Mouse (Mus musculus) kidney, embryonic 15.5 days (tissue): ENCODE measurements around the gene Acod1. TPM values are rescaled to one million over a fixed set of nuclear protein-coding genes. Genes with fewer than 3 reads are reported as not detected.

Source experiments
- ATAC-seq: fragments of 200-750 bp; cut with Nextera tagmentation; replicated peaks from 2 replicates; pipeline ENCODE4 v1.8.0; 2017; ENCODE audit warnings: moderate TSS enrichment; ENCODE audit not compliant: low FRiP score
- H3K27ac ChIP-seq: fragments of 300-500 bp; sonication (generic); 2 replicates; pipeline ENCODE4 v1.5.1; 2015; ENCODE audit warnings: mild to moderate bottlenecking, inconsistent platforms
- H3K27me3 ChIP-seq: fragments of 300-500 bp; sonication (generic); 2 replicates; pipeline ENCODE4 v1.6.1; 2015; ENCODE audit warnings: inconsistent platforms
- H3K36me3 ChIP-seq: fragments of 300-500 bp; sonication (generic); 2 replicates; pipeline ENCODE4 v1.6.1; 2015; ENCODE audit warnings: inconsistent platforms
- H3K4me1 ChIP-seq: fragments of 300-500 bp; sonication (generic); 2 replicates; pipeline ENCODE4 v1.6.1; 2015; ENCODE audit warnings: inconsistent platforms
- H3K4me2 ChIP-seq: fragments of 300-500 bp; sonication (generic); 2 replicates; pipeline ENCODE4 v1.6.1; 2015; ENCODE audit warnings: moderate library complexity, mild to moderate bottlenecking, inconsistent platforms
- H3K4me3 ChIP-seq: fragments of 300-500 bp; sonication (generic); replicated peaks from 2 replicates; pipeline ENCODE4 v1.5.1; 2015; ENCODE audit warnings: mild to moderate bottlenecking, inconsistent platforms
- H3K9ac ChIP-seq: fragments of 300-500 bp; sonication (generic); 2 replicates; pipeline ENCODE4 v1.6.1; 2015; ENCODE audit warnings: mild to moderate bottlenecking, inconsistent platforms
- H3K9me3 ChIP-seq: fragments of 300-500 bp; sonication (generic); replicated peaks from 2 replicates; pipeline ENCODE4 v1.6.1; 2016; ENCODE audit warnings: inconsistent platforms
- WGBS: fragments of 180-500 bp; shearing (Covaris S2); methylation state at CpG from one replicate; pipeline ENCODE4 v1.1.7; 2015; ENCODE audit warnings: mixed read lengths; 5-methylcytosine and 5-hydroxymethylcytosine counted together
- polyA plus RNA-seq: library from polyadenylated mRNA; unstranded; fragments of >200 nt; fragmentation: Nextera tagmentation; extraction: Ambion mirVana; gene quantifications from 2 replicates; pipeline ENCODE4 v1.2.1, GENCODE M21; 2015

The Acod1 gene
- polyA plus RNA-seq, 1 experiment from 2014 or later, result not detected

GRCm38 (mm10) chr14:103077272-103078005 is 30.7 kb downstream of the Acod1 start:
- Histone ChIP-seq H3K4me2 (no peak overlapping the region), H3K9ac (no peak overlapping the region), H3K27me3 (no peaks in the 10 kb centered on the region), H3K36me3 (peaks cover 75% of the 10 kb centered on the region), H3K27ac (no peak overlapping the region), H3K9me3 (no peaks in the 10 kb centered on the region), H3K4me1 (no peaks in the 10 kb centered on the region), H3K4me3 (no peak overlapping the region)
- 93% methylated on average over 9 of the region's 9 CpGs for WGBS
- ATAC-seq, result no peak

GRCm38 (mm10) chr14:103078006-103078912 is 31.5 kb downstream of the Acod1 start:
- H3K27ac ChIP-seq, result no peak overlapping the region
- no peak for ATAC-seq
- H3K36me3 ChIP-seq, result peaks cover 73% of the 10 kb centered on the region
- no peaks in the 10 kb centered on the region for H3K4me1 ChIP-seq
- no peak overlapping the region for H3K9ac ChIP-seq
- H3K4me2 ChIP-seq, result no peak overlapping the region
- H3K9me3 ChIP-seq, result no peaks in the 10 kb centered on the region
- WGBS, result 88% methylated on average over 16 of the region's 16 CpGs
- no peak overlapping the region for H3K4me3 ChIP-seq
- no peaks in the 10 kb centered on the region for H3K27me3 ChIP-seq

- Histone ChIP-seq H3K36me3 (peaks cover 70% of the 10 kb centered on the region), H3K4me2 (no peak overlapping the region), H3K9me3 (no peaks in the 10 kb centered on the region), H3K4me1 (no peaks in the 10 kb centered on the region), H3K9ac (no peak overlapping the region), H3K4me3 (no peak overlapping the region), H3K27ac (no peak overlapping the region), H3K27me3 (no peaks in the 10 kb centered on the region)
- WGBS, result 88% methylated on average over 9 of the region's 9 CpGs
- ATAC-seq, result peak; percentile 33; the same call in 1 of the 2 replicates
Measured at GRCm38 (mm10) chr14:103079209-103079977, 32.6 kb downstream of the Acod1 start.

GRCm38 (mm10) chr14:103085840-103086533 is 39.2 kb downstream of the Acod1 start:
- H3K36me3 ChIP-seq, result peaks cover 70% of the 10 kb centered on the region
- no peak overlapping the region for H3K4me3 ChIP-seq
- H3K9me3 ChIP-seq, result no peaks in the 10 kb centered on the region
- no peaks in the 10 kb centered on the region for H3K4me1 ChIP-seq
- ATAC-seq, result no peak
- H3K27me3 ChIP-seq, result no peaks in the 10 kb centered on the region
- no peak overlapping the region for H3K27ac ChIP-seq
- 74% methylated on average over 1 of the region's 1 CpGs for WGBS
- no peak overlapping the region for H3K4me2 ChIP-seq
- no peak overlapping the region for H3K9ac ChIP-seq

- Histone ChIP-seq H3K36me3 (peaks cover 75% of the 10 kb centered on the region), H3K4me2 (no peak overlapping the region), H3K27ac (no peak overlapping the region), H3K4me3 (no peak overlapping the region), H3K27me3 (no peaks in the 10 kb centered on the region), H3K9me3 (no peaks in the 10 kb centered on the region), H3K4me1 (no peaks in the 10 kb centered on the region), H3K9ac (no peak overlapping the region)
- 86% methylated on average over 4 of the region's 4 CpGs for WGBS
- peak; percentile 85; the same call in 1 of the 2 replicates for ATAC-seq
Measured at GRCm38 (mm10) chr14:103086671-103087324, 40.0 kb downstream of the Acod1 start.

- no peak overlapping the region for H3K4me2 ChIP-seq
- H3K4me1 ChIP-seq, result no peaks in the 10 kb centered on the region
- H3K27me3 ChIP-seq, result no peaks in the 10 kb centered on the region
- H3K9ac ChIP-seq, result no peak overlapping the region
- no peak for ATAC-seq
- no peak overlapping the region for H3K4me3 ChIP-seq
- no peak overlapping the region for H3K27ac ChIP-seq
- peaks cover 77% of the 10 kb centered on the region for H3K36me3 ChIP-seq
- H3K9me3 ChIP-seq, result no peaks in the 10 kb centered on the region
- WGBS, result 87% methylated on average over 5 of the region's 5 CpGs
Measured at GRCm38 (mm10) chr14:103087846-103088245, 41.1 kb downstream of the Acod1 start.

- Histone ChIP-seq H3K27me3 (no peaks in the 10 kb centered on the region), H3K4me1 (peaks cover 3% of the 10 kb centered on the region; the same call in 1 of the 2 replicates), H3K9ac (no peak overlapping the region), H3K27ac (no peak overlapping the region), H3K9me3 (no peaks in the 10 kb centered on the region), H3K36me3 (peaks cover 77% of the 10 kb centered on the region), H3K4me3 (no peak overlapping the region), H3K4me2 (no peak overlapping the region)
- no peak for ATAC-seq
- 74% methylated on average over 6 of the region's 6 CpGs for WGBS
Measured at GRCm38 (mm10) chr14:103088624-103089023, 41.8 kb downstream of the Acod1 start.

GRCm38 (mm10) chr14:103093236-103093635 is 46.5 kb downstream of the Acod1 start:
- Histone ChIP-seq H3K27ac (no peak overlapping the region), H3K36me3 (peaks cover 65% of the 10 kb centered on the region), H3K4me1 (peaks cover 22% of the 10 kb centered on the region), H3K4me2 (no peak overlapping the region), H3K9ac (no peak overlapping the region), H3K27me3 (no peaks in the 10 kb centered on the region), H3K9me3 (no peaks in the 10 kb centered on the region), H3K4me3 (no peak overlapping the region)
- WGBS, result 80% methylated on average over 3 of the region's 3 CpGs
- no peak for ATAC-seq

GRCm38 (mm10) chr14:103093670-103094069 is 46.9 kb downstream of the Acod1 start:
- H3K4me2 ChIP-seq, result no peak overlapping the region
- no peak overlapping the region for H3K4me3 ChIP-seq
- H3K27me3 ChIP-seq, result no peaks in the 10 kb centered on the region
- no peaks in the 10 kb centered on the region for H3K9me3 ChIP-seq
- no peak overlapping the region for H3K9ac ChIP-seq
- no peak for ATAC-seq
- H3K36me3 ChIP-seq, result peaks cover 61% of the 10 kb centered on the region
- H3K27ac ChIP-seq, result no peak overlapping the region
- H3K4me1 ChIP-seq, result peaks cover 22% of the 10 kb centered on the region
- 55% methylated on average over 4 of the region's 4 CpGs for WGBS

- no peak overlapping the region for H3K4me2 ChIP-seq
- WGBS, result 89% methylated on average over 8 of the region's 8 CpGs
- H3K4me1 ChIP-seq, result peaks cover 22% of the 10 kb centered on the region
- H3K27ac ChIP-seq, result no peak overlapping the region
- H3K9me3 ChIP-seq, result no peaks in the 10 kb centered on the region
- no peaks in the 10 kb centered on the region for H3K27me3 ChIP-seq
- H3K36me3 ChIP-seq, result peaks cover 51% of the 10 kb centered on the region
- no peak overlapping the region for H3K9ac ChIP-seq
- no peak overlapping the region for H3K4me3 ChIP-seq
- ATAC-seq, result no peak
Measured at GRCm38 (mm10) chr14:103095036-103095435, 48.3 kb downstream of the Acod1 start.

- peaks cover 47% of the 10 kb centered on the region for H3K36me3 ChIP-seq
- H3K9ac ChIP-seq, result no peak overlapping the region
- H3K4me1 ChIP-seq, result peaks cover 26% of the 10 kb centered on the region
- no peak overlapping the region for H3K4me3 ChIP-seq
- no peak for ATAC-seq
- H3K9me3 ChIP-seq, result no peaks in the 10 kb centered on the region
- H3K27me3 ChIP-seq, result no peaks in the 10 kb centered on the region
- 86% methylated on average over 8 of the region's 8 CpGs for WGBS
- H3K27ac ChIP-seq, result no peak overlapping the region
- H3K4me2 ChIP-seq, result no peak overlapping the region
Measured at GRCm38 (mm10) chr14:103095826-103096225, 49.0 kb downstream of the Acod1 start.
